Mouse (Mus musculus) layer of hippocampus, adult 2 months (tissue): ENCODE measurements around the gene Pla2g6. TPM values are rescaled to one million over a fixed set of nuclear protein-coding genes. Genes with fewer than 3 reads are reported as not detected.
A peak's percentile ranks its signal among the peaks of the same experiment; 100 is the strongest.

Experiments used
- DNase-seq, 2 experiments: peaks; one replicate each; pipeline ENCODE4 v3.0.0; 2022; ENCODE audit warnings: low spot score in 2 of 2
- H3K27ac ChIP-seq: fragments of 200-600 bp; 2 replicates; pipeline ENCODE4 v1.8.1; 2022
- H3K4me3 ChIP-seq: fragments of 200-600 bp; 2 replicates; pipeline ENCODE4 v1.8.1; 2022; ENCODE audit warnings: mild to moderate bottlenecking
- CTCF ChIP-seq: fragments of 200-600 bp; conservative IDR thresholded peaks from 2 replicates; pipeline ENCODE4 v1.8.1; 2022; ENCODE audit warnings: antibody characterized with exemption, mild to moderate bottlenecking, moderate library complexity
- total RNA-seq, 2 experiments: library from RNA; stranded (reverse); gene quantifications; 2 replicates each; pipeline ENCODE4 v1.2.3; 2021

Pla2g6 gene
- total RNA-seq, 2 experiments from 2014 or later: 23.8 to 23.9 TPM

DNA sequence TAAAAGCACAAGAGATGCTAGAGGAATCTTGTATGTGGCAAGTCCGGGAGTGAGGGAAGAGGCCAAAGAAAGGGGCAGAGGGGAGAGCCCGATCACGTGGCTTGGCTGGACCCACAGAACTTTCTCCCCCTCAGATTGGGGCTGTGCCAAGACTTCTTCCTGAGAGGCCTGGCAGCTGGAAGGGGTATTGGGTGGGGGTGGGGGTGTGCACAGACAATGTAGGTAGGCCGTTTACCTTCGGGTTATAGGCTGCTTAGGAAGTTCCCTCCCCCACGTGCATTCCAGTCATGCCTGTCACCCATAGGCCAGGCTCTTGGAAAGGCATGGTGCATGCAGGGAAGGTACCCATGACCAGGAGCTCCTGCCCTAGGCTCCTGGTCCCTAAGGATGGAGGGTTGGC is 31.8 kb upstream of the Pla2g6 start:
- no peak for TF ChIP-seq CTCF
- no peak overlapping the region for H3K27ac ChIP-seq
- H3K4me3 ChIP-seq: no peak overlapping the region
- DNase-seq: no peak

DNA sequence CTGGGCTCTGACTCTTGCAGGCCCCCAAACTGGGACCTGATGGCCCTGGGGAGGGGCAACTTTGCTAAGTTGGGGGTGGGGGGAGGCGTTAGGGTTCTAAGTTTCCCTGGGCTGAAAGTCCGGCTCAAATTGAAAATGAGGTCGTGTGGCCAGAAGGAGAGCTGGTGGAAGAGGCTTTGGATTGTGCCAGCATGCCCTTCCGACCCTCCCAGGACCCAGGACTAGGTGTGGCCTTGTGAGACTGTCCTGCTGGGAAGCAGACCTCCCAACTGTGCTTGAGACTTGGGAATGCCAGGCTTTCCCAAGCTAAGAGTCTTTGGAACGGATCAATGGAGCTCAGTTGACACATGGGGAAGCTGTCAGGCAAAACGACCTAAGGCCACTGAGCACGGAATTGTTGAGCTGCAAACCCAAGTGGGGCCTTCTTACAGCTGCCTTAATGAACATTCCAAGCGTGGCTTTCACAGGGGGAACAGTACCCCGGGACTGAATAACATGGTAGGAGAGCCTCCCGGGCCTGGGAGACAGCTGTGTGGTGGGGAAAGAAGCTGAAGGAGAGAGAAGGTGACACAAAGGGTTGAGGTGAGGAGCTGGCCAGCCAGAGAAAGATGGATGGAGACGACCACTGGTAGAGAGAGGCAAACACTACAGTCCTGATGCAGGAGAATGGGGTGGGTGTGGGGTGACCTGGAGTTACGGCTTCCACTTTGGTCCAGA is 29.9 kb upstream of the Pla2g6 start:
- no peak for DNase-seq
- no peak for TF ChIP-seq CTCF
- Histone ChIP-seq H3K27ac (no peak overlapping the region), H3K4me3 (no peak overlapping the region)

DNA sequence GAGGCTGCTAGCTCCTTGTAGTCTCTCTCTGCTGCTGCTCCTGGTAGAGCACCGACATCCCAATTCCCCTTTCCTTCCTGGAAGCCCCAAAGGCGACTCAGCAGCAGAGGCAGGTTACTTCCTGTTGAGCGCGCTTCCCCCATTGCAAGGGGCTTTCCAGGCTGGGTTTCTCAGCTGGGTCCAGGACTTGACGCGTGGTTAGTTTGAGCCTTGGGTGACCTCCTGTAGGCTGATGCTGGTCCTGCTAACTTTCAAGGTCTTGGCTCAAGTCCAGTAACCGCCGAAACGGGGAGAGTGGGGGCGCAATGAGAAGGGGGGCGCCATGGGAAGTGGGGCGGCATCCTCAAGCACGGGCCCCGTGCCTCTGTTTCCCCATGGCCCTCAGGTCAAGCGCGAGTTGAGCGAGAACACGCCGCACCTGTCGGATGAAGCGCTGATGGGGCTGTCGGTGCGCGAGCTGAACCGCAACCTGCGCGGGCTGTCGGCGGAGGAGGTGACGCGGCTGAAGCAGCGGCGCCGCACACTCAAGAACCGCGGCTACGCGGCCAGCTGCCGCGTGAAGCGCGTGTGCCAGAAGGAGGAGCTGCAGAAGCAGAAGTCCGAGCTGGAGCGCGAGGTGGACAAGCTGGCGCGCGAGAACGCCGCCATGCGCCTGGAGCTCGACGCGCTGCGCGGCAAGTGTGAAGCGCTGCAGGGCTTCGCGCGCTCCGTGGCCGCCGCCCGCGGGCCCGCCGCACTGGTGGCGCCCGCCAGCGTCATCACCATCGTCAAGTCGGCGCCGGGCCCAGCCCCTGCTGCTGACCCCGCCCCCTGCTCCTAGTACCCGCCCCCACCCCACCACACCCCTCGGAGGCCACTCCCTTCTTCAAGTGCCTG is 29.1 kb upstream of the Pla2g6 start:
- no peak overlapping the region; the same call in 1 of the 2 replicates for H3K27ac ChIP-seq
- DNase-seq: peak; percentile 22 to 52
- TF ChIP-seq CTCF: peak; percentile 37
- H3K4me3 ChIP-seq: peak overlapping the region; percentile 56

DNA sequence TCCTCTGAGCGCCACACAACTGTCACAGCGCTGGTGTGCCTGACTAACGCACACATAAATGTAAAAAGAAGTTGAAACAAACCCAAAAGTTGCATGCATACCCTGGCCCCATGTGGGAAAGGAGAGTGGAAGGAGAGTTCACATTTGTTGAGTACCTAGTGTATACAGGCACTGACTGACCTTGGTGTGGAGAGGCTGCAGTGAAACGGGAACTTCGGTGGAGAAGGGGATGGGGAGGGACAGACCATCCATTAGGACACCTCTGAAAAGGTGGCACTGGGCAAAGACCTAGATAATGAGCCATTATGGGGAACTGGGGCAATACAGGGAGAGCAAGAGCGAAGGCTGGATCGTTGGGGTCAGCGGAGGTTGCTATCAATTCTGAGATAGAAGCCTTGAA is 28.3 kb upstream of the Pla2g6 start:
- no peak for DNase-seq
- Histone ChIP-seq H3K27ac (no peak overlapping the region), H3K4me3 (peak overlapping the region; percentile 56; the same call in 1 of the 2 replicates)
- TF ChIP-seq CTCF: no peak

DNA sequence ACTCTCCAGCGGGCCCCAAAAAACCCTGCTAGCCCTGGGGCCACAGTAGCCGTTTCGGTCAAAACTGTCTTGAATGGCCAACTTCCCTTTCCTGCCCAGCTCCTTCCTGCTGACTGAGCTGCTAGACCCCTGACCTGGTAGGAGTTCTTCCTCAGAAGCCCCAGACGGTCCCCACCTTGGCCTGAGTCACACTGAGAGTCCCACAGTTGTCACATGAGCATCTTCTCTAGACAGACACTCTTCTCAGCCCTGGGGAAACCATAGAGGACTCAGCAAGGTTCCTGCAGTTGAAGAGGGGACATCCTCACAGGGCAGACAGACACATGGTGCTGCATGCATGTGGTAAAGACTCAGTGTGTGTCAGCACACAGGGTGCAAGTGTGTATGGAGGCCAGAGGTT is 26.4 kb upstream of the Pla2g6 start:
- H3K4me3 ChIP-seq: no peak overlapping the region
- DNase-seq: no peak
- TF ChIP-seq CTCF: no peak
- no peak overlapping the region for H3K27ac ChIP-seq

DNA sequence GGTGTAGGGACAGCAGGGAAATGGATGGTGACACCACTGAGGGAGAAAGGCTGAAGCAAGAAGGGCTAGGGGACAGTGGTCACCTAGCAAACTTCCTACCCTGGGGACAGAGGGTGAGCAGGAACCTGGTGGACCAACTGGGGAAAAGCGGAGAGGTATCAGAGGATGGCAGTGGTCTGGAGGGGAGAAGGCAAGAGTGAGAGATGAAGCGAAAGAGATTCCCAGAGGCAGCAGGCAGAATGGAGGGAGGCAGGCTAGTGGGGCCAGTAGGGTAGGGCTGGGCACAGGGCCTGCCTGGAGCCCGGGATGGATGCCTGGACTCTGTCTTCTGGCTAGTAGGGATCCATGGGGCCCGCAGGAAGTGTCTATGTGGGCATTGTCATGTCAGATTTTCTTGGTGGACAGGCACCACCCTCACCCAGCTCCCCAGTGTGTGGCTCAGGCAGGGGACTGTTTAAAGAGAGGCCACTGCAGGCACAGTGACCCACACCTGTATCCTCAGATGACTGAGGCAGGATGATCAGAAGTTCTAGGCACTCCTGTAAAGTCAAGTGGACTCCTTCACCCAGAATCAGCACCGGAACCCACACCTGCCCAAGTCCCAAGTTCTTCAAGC is 25.6 kb upstream of the Pla2g6 start:
- no peak for DNase-seq
- no peak for TF ChIP-seq CTCF
- Histone ChIP-seq H3K27ac (no peak overlapping the region), H3K4me3 (no peak overlapping the region)

DNA sequence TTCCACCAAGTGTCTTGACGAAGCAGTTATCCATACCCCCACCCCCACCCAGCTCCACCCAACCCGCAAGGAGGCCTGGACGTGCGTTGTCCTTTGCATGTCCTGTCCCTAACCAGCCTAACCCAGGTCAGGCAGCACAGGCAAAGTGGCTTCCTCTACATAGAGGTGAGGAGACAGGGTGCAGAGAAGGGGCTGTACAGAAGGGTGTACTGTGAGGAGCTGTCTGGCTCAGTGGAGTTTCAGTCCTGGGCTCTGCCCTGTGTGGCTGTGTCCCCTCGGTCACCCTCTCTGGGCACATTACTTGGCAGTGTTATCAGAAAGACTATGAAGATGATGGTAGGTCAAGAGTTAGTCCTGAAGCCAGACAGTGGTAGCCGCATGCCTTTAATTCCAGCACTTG is 24.3 kb upstream of the Pla2g6 start:
- Histone ChIP-seq H3K27ac (no peak overlapping the region), H3K4me3 (no peak overlapping the region)
- TF ChIP-seq CTCF: no peak
- no peak for DNase-seq

DNA sequence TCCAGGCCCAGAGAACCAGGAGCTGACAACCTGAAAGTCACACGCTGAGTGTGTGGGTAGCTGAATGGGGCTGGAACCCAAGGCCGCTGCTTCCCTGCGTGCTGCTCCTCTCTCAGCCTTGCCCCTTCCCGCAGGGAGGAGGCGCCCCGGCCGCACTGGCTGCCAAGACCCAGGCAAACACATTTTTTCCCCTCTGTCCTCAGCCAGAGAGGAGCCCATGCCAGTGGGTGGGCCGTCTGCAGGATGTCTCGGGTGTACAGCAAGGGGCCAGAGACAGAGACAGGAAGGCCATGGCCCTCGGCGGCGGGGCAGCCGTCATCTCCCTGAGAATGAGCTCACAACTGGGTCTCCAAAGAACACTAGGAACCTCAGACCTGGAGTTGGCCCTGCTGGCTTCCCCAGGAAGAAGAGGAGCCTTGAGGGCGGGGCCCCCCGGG is 23.2 kb upstream of the Pla2g6 start:
- no peak overlapping the region; the same call in 1 of the 2 replicates for H3K27ac ChIP-seq
- H3K4me3 ChIP-seq: no peak overlapping the region
- no peak for TF ChIP-seq CTCF
- no peak for DNase-seq

DNA sequence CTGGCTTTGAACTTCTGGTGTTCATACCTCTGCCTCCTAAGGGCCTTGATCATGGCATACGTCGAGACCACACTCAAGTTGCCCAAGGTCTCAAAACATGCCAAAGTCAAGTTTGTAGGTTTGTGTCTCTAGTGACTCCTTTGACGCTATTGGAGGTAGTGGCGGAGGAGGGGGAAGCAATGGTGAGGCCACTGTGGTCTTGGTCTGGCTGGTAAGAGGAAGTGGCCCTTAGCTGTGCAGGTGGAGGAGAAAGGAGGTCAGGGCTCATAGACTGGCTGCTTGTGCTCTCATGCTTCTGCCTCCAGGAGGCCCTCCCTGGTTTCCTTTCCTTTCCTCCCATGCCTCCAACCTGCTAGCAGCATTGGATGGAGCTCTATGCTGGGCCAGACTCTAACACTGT is 22.7 kb upstream of the Pla2g6 start:
- no peak overlapping the region for H3K4me3 ChIP-seq
- TF ChIP-seq CTCF: no peak
- H3K27ac ChIP-seq: no peak overlapping the region; the same call in 1 of the 2 replicates
- no peak for DNase-seq

DNA sequence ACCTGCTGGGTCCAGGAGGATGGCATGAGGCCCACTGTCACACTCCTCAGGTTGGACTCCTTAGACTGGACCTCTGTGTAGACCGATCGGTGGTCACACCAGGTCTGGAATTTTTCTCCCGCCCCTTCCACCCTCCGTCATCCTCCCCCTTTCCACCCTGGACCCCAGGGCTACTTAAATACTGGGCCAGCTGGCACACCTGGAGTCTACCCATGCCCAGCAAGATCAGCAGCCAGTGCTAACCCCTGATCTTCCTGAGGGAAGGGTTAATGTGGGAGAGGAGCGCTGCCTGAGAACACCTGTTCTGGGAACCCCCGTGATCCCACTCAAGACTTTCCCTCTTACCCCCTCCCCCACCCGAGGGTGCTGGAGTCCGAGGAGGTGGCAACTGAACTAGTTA is 20.5 kb upstream of the Pla2g6 start:
- no peak for DNase-seq
- TF ChIP-seq CTCF: no peak
- Histone ChIP-seq H3K27ac (no peak overlapping the region), H3K4me3 (peak overlapping the region; percentile 71; the same call in 1 of the 2 replicates)

DNA sequence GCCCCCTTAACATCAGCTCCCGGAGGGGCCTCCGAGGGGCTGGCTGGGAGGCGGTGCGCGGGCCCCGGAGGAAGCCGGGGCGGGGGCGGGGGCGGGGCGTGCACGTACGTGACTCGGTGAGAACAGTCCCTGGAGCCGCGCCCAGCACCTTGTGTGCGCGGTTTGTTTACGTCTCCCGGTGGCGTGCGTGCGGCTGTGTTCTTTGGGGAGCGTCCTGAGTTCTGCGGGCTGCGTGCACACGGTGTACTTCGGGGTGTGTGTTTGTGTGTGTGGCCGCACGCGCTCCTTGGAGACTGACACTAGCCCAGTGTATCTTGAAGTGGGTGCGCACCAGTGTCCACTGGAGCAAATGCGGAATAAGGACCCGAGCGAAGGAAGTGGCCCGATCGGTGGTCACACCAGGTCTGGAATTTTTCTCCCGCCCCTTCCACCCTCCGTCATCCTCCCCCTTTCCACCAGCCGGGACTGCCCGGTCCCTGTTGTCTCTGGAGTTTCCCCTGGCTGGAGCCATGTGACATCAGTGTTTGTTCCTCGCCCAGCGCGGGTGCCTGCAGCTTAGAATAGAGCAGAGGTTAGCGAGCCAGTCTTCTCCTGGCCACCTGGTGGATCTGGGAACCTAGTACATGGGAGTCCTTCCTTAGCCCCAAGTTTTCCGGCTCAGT is 19.8 kb upstream of the Pla2g6 start:
- DNase-seq: no peak
- peak overlapping the region; percentile 60; the same call in 1 of the 2 replicates for H3K27ac ChIP-seq
- peak overlapping the region; percentile 71 for H3K4me3 ChIP-seq
- peak; percentile 44 for TF ChIP-seq CTCF

DNA sequence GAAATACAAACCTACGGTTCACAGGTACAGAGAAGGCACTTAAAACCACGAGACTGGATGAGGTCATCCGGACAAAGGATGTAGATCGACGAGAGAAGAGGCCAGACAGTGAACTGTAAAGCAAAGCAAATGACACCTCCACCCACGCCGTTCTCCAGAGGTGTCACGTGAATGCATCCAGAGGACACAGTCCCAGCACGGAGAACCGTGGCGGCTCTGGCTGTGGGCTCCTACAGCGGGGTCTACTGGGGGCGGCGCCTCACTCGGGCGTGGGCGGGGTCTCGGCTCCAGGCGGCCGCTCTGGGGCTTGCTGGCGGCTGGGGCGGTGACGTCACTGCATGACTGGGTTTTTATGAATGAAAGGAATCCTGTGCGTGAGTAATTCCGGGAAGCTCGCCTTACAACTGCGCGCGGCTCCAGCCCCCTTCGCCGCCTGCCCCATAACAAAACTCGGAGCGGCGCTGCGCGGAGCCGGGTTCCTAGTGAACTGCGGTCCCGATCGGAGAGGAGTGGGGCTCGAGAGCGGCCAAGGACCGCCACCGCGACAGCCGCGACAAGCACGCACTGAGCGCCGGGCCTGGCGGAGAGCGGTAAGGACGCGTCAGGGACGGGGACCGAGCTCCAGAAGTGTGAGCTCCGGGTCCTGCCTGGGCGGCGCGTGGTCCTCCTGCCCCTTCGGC is 19.1 kb upstream of the Pla2g6 start:
- 0 out of 2 replicates have a peak, but pooled peaks have one; percentile 7 for TF ChIP-seq CTCF
- DNase-seq: peak; percentile 78 to 83
- peak overlapping the region; percentile 60; the same call in 1 of the 2 replicates for H3K27ac ChIP-seq

More for the DNA sequence above, 19.1 kb upstream of the Pla2g6 start:
- H3K4me3 ChIP-seq: peak overlapping the region; percentile 71
